Mouse (Mus musculus): ENCODE data around the gene Wwox.

Gene Wwox

DNA sequence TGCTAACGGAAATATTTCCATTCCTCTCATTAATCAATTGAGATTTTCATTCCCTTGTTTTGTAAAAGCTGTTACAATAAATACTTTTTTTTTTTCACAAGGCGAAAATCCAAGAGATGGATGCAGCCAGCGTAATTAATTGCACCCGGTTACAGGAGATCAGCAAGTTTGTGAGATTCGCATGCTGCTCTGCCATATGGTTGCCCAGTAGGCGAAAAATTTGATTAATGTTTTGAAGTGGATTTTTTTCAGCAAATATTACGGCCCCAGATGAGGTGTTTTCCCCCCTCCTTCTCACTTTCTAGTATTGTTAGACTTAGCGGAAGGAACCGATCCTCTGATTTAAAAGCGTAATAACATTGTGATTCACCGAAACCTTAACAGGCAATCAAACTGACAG lies 160.7 kb downstream of the Wwox start:
- no peak for DNase-seq (ENCODE audit: extremely low spot score)

DNA sequence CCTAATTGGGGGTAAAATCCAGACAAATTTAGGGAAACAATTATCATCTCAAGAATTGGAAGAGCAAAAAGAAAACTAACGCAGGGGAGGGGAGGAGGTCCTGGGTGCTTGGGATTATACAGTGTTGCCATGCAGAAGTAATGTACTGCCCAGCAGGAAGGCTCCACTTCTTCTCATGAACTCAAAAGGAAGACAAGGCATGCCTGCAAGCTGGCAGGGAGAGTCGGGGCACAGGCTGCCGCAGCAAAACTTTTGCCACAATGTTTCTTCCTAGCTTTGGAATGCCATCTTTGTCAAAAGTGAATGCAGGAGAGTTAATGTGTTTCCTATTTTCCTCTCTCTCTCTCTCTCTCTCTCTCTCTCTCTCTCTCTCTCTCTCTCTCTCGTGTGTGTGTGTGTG lies 163.6 kb downstream of the Wwox start:
- no peak for DNase-seq (ENCODE audit: extremely low spot score)

DNA sequence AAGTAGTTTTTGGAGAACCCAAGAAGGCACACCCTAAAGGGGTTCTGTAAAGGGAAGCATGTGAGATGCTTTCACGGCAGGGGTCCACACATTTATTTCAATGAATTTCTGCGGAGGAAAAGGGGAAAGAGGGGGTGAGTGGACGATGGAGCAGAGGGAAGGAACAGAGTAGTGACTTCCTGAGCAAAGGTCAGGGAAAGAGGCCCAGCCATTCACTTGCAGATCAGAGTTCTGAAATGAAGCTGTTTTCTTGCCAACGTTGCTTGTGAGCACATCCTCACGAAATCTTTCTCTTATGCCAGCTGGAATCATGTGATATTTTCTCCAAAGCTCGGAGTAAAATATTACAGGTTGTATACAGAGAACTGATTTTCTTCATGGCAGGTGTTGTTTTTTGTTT lies 164.1 kb downstream of the Wwox start:
- no peak for DNase-seq (ENCODE audit: extremely low spot score)

DNA sequence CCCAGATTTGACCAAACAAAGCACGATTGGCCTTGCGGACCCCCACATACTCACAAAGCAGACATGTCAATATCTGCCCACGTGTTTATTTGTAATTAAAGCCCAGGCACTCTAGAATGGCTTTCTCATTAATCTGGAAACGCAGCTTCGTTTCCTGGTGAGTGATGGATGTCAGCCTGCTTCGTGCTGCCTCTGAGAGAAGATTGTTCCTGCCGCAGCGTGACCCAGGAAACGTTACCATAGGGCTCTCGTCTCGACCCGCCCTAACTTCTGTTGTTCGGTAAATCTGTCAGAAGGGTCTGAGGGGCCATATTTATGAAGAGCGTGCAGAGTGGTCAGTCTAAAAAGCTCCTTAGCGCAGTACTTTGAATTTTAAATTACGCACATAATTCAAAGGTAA lies 164.9 kb downstream of the Wwox start:
- DNase-seq (ENCODE audit: extremely low spot score), result no peak

DNA sequence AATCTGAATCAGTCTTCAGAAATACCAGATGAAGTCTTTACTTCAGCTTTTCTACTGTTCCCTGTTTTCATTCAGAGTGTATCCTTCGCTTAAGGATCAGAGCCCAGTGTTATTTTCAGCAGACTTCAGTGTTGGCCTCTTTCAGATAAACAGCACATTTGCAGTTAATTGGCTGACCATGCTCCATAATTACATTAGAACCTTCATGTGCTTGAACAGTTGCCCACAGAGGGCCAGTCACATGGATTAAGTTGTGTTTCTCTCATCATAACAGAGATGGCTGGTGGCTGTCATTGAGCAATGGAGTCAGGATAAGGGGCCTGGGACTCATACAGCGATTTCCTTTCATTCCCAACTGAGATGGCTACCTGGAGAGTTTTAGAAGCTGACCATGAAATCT lies 166.2 kb downstream of the Wwox start:
- no peak for DNase-seq (ENCODE audit: extremely low spot score)

DNA sequence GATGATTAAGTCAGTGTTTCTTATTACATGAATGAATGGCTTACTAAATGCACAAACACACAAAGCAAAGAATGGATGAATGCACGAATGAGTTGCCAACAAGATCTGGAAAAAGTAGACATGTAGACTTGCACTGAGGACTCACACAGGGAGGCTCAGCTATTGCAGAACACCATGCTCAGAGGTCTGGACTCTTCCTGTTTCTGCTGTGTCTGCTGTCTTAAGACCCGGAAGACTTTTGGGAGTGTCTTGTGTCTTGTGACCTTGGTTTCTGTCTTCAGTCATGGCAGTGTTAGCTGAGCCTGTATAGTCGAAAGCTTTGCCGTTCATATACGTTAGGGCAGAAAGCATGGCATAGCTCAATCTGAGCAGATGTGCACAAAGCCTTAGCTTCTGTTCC lies 169.9 kb downstream of the Wwox start:
- no peak for DNase-seq (ENCODE audit: extremely low spot score)

DNA sequence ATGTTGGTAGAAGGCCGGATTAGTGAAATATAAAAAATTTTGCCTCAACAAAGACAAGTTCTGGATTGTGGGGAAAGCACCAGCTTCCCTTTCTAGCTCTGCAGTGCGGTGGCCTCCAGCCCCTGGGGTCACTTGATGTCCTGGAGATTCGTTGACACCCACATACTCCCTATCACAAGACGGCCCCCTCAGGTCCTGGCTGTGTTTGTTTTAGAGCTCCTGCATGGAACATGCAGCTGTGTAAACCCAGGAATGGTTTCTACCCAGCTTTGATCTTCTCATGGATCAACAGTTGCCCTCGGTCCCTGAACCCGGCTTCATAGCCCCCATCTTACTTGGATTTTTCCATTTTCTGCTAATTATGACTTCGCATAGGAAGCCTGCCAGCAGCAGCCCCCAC lies 171.6 kb downstream of the Wwox start:
- no peak for DNase-seq (ENCODE audit: extremely low spot score)

DNA sequence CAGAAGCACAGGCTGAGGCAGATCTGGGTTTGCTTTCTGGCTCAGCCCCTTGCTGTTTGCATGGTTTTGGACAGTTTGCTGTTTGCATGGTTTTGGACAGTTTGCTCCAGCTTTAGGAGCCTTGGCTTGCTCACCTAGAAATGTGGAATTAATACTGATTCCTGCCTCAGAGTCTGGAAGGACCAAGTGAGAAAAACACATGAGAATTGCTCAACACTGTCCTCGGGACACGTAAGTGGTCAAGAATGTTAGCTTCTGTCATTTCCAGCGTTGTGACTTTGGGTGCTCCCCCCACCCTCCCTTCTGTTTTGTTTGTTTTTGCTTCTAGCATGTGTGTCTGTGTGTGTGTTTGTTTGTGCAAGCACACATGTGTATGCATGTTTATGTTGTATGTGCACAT lies 172.6 kb downstream of the Wwox start:
- DNase-seq (ENCODE audit: extremely low spot score), result no peak

DNA sequence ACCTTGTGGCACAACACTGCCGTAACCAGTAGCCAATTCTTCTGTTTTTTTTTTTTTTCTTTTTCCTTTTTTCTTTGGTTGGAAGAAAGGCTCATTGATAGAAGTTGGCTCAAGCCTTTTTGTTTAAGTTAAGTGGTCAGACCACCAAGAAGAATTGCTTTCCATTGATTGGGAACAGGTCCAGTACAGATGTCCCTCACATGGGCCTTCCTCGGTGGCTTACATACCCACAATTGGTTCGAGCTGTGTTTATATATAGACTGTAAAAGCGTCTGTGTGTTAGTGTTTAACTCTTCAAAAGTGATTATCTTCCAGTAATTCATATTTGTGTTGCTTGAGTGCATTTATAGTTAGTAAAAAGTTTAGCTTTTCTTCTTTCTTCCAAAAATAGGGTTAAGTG lies 176.0 kb downstream of the Wwox start:
- DNase-seq (ENCODE audit: extremely low spot score), result no peak

DNA sequence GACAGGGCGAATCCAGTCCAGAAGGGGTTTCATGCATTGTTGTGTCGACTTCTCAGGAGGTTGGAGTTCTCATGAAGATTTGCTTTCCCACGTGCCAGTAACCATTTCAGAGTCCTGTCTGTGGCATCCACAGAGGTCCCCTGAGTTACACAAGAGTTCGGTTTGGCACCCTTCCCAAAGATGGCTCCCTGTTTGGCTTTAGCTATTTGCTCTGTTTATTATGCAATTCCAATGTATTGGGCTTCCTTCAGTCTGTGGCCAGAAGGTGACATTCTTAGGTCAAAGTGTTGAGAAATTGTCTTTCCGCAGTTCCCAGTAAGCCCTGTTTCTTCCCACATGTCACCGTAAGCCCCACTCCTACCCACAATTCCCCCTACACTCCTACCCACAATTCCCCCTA lies 176.5 kb downstream of the Wwox start:
- no peak for DNase-seq (ENCODE audit: extremely low spot score)

DNA sequence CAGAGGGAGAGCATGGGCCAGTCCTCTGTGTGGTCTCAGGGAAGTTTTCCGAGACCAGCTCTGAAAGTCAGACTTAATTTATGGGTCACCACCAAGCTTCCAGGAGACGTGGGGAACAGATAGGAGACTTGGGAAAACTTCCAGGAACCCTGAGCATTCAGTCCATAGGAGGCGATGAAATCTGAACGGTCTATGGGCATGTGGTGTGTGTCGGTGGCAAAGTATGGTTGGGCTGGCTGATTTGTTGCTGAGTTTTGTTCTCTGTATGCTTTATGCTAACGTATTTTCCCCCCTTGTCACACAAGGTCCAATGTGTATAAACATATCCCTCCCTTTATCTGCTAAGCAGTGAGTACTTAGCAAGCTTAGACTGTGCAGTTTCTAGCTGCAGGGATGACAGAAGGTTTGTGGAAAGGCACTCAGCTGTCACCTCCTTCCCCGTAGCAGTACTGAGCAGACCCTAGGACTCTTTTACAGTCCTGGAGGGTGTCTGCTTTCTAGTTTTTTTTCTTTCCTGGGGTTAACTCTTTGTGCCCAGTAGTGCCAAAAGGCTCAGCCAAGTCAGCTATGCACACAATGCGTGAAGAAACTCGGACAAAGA lies 179.6 kb downstream of the Wwox start:
- DNase-seq (ENCODE audit: extremely low spot score), result no peak

DNA sequence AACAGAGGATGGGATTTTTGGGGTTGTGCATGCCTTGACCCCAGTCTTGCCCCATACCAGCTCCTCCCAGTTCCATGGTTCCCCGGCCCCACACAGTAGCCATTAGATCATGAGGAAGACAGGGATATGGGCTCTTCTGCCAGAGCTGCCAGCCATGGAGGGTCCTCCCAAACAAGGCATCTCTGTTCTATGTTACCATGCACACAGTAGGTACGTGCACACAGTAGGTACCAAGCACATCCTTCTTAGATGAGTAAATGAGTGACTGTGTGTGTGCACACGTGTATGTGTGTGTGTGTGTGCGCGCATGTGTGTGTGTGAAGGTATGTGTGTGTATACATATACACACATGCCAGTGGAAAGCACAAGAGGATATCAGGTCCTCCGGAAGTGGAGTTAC lies 185.9 kb downstream of the Wwox start:
- no peak for DNase-seq (ENCODE audit: extremely low spot score)

DNA sequence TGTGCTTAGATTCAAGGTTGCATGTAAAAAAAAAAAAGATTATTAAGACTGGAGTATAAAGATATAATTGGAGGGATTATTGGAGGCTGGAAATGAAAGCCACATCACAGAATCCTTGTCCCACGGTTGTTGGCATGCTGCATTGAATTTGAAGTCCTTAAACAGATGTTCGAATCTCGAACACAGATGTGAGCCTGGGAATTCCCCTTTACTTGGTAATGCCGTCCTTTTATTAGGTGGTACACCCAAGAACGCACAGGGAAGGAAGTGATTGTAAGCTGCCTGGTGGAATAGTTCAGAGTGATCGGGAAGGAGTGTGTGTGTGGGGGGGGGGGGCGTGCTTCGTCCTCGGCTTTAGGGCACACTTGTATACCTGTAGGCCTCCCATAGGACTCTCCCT lies 187.4 kb downstream of the Wwox start:
- no peak for DNase-seq (ENCODE audit: extremely low spot score)

DNA sequence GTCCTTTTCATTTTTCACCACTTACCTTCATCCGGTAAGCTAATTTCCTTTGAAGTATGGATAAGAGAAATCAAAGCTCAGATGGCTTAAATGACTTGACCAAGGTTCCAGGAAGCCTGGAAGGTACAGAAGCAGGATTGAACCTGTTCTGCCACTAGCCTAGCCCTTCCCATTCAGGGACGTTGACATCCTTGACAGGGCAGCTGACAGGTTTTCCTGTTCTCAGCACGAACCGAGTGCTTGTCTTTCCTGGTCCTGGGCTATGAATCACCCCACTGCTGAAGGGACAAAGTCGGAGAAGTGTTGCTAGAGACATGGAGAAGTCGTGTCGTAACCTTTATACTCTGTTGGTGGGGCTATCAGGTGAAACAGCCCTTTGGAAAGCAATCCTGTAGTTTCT lies 190.3 kb downstream of the Wwox start:
- no peak for DNase-seq (ENCODE audit: extremely low spot score)

DNA sequence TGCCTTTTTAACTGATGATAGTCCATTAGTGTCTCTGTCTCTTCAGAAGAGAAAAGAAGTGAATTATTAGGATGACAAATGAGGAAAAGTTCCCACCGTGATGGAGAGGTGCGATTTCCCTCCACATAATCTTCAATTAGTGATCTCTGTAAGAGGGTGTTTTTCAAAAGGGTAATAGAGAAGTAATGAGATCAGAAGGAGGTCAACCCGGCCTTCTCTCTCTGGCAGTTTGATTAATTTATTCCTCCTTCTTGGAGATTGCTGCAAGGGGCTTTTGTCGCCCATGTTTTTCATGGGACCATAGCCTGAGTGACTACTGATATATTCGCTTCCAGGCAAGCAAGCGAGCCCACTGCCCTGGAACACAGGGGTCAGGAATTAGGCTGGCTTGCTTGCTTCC lies 191.6 kb downstream of the Wwox start:
- DNase-seq (ENCODE audit: extremely low spot score), result no peak

DNA sequence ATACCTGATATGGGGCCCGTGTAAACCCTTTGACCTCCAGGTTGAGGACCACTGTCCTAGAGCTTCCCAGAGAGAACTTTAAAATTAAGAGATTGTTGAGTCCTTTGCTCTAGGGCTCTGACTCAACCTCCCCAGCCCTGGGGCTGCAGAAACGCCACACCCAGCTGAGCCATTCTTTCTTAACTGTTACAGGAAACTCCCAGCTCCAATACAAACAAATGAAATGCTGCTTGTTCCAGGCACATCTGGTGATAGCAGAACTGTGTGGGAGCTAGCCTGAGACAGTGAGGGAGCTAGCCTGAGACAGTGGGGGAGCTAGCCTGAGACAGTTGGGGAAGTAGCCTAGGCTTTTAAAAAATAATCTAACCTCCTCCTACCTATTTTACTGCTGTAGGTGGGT lies 194.7 kb downstream of the Wwox start:
- DNase-seq (ENCODE audit: extremely low spot score), result no peak

DNA sequence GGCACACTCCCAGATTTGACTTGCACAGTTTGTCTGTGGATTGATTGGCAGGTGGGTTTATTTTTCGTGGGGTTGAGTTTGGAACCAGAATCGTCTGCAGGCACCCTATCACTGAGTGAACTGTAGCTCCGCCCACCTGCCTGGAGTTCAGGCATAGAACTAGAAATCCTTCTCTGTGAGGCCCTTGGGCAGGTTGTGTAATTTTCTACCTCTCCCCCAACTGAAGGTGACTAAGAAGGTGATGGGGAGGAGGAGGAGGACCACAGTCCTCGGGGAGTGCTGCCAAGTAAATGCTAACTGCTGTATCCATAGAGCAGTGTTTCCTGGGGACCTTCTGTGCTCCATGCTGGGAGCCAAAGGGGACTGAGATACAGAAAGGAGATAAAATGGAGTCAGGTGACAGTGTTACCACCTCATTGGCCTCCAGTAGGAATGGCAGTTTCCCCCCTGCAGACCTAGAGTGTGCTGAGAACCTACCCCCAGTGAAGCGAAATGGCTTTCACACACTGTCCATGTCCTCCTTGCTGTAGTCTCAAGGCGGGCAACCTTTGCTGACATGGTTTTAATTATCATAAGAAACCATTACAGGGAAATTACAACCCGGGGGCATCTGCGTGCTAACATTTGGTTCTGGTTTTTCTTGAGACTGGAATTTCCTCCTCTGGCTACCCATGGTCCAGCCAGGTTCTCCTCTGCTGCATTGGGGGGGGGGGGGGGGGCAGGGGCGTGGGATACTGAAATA lies 195.4 kb downstream of the Wwox start:
- DNase-seq (ENCODE audit: extremely low spot score), result no peak

DNA sequence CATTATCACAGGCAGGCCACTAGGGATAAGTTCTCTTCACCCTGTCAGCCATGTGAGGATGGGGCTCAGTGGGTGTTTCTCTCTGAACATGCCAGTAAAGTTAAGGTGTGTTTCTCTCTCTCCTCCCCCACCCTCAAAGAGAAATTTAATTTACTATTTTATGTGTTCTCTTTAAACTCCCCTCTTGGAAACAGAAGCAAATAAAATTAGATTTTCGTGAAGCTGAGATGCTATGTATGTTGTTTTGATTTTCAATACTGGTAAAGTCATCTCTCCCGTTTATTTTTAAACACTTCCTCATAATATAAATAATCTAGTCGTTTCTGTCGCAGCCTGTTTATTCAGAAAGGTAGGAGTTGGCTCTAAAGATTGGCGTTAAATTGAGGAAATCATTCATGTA lies 196.9 kb downstream of the Wwox start:
- no peak for DNase-seq (ENCODE audit: extremely low spot score)

DNA sequence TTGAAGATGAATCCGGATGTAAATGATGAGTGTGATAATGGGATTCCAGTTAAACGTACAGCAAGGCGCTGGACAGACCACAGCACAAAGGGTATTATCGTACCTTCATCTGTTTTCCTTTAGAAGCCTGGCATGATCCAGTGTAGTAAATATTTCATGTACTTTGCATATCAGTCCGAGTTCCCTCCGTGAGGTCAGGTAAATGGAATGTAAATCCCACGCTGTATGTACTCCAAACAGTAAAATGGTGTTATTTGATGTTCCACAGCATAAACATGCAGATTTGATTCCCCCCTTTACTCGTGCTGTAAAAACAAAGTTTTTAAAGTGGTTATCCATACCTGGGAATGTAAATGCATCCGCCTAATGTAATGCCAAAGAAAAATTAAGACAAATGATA lies 202.4 kb downstream of the Wwox start:
- no peak for DNase-seq (ENCODE audit: extremely low spot score)

DNA sequence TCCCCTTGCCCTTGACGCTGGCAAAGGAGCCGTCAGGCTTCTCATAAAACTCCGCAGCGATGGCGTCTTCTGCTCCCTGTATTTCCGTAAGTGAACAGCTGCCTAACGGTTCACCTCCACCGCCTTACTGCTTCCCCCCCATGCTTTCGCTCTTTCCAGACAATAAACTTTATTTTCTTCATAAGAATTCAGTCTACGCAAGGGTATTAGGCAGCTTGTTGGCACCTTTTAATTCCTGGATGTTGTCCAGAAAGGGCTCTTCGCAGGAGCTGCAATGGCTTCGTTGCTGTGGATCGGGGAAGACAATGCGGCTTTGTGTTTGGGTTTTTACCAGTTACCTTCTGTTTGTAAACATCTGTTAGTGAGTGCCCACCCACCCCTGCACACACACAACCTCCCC lies 211.3 kb downstream of the Wwox start:
- no peak for DNase-seq (ENCODE audit: extremely low spot score)

DNA sequence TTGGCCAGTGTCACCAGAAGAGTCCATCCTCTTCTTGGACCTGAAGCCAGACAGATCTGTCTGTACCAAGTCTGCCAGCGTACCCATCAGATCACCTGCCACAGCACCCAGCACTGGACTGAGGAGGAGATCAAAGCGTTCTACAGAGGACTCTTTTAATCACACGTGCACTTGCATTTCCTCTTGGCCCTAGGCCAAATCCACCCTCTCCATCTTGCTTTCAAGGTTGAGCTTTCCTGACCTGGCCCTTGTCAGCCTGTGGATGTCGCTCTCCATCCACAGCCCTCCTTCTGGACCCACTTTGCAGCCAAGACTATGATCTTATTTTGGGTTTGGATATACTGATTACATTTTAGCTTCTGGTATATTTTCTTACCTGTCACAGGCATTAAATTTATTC lies 218.3 kb downstream of the Wwox start:
- no peak for DNase-seq (ENCODE audit: extremely low spot score)

DNA sequence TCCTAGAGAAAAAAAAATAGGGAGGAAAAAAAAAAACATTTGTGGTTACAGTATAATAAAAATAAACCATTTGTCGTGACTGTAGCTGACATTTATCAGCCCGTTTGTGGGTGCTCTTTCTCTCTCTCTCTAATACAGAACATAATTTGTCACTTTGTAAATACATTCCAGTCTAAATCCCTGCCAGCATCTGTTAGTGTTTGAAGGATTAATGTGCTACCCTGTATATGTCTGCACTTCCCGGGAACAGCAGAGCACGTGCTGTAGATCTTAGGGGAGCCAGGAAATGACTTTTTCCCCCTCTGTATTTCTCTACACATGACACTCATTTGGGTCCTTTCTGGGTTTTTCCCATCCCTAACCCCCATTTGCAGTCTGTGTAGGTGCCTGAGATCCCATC lies 219.0 kb downstream of the Wwox start:
- DNase-seq (ENCODE audit: extremely low spot score), result no peak

DNA sequence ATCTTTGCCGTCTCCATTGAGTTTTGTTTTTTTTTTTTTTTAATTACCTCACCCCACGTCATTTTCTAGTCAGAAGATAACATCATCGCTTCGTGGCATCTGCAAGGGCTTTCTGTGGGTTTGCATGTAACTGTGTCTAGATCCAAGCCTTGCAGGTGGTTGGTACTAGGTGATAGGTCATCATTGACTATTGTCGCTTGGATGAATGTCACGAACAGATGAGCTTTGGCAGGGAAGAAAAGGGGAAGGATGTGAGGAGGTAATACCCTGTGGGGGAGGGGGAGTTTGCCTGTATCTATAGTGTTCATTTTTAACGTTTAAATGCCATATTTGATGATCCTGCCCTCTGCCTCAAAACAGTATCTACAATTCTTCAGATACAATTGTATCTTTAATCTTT lies 223.6 kb downstream of the Wwox start:
- no peak for DNase-seq (ENCODE audit: extremely low spot score)

DNA sequence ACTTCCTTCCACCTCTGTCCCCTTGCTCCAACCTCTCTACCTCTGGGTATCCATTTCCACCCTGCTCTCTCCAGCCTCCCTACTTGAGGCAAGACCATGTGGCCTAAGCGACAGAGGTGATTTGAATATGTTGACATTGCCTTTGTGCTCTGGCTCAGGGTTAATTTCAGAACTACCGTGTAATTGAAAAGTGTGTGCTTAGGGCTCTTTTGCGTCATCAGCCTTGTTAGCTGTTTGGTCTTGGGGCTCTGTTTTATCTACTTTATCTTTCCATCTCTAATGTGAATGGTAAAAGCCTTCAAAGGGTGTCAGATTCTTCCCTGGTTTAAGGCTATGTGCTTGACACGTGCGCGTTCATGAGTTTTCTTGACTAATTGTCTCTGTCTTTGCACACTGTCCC lies 226.1 kb downstream of the Wwox start:
- no peak for DNase-seq (ENCODE audit: extremely low spot score)
